Mouse (Mus musculus) ES-Bruce4 (cell line): ENCODE measurements around the gene Wdtc1. TPM values are rescaled to one million over a fixed set of nuclear protein-coding genes. Genes with fewer than 3 reads are reported as not detected.

Experiments
- H3K27ac ChIP-seq: 2 replicates; pipeline ENCODE4 v1.5.1; 2012; ENCODE audit warnings: low read length, inconsistent platforms; ENCODE audit not compliant: insufficient read depth
- H3K27me3 ChIP-seq: 2 replicates; pipeline ENCODE4 v1.6.1; 2012; ENCODE audit warnings: mild to moderate bottlenecking, low read length, inconsistent platforms; ENCODE audit not compliant: control insufficient read depth, poor library complexity, insufficient read depth, severe bottlenecking
- H3K36me3 ChIP-seq: 2 replicates; pipeline ENCODE4 v1.6.1; 2012; ENCODE audit warnings: inconsistent platforms, mild to moderate bottlenecking, low read length, moderate library complexity; ENCODE audit not compliant: control insufficient read depth, poor library complexity, insufficient read depth, severe bottlenecking
- H3K4me1 ChIP-seq: one replicate; pipeline ENCODE4 v1.8.1; 2011; ENCODE audit warnings: low read length; ENCODE audit not compliant: control insufficient read depth, insufficient read depth
- H3K4me3 ChIP-seq: 2 replicates; pipeline ENCODE4 v1.5.1; 2011; ENCODE audit warnings: low read depth, mild to moderate bottlenecking, low read length
- H3K9ac ChIP-seq: 2 replicates; pipeline ENCODE4 v1.6.1; 2012; ENCODE audit warnings: low read depth, mild to moderate bottlenecking, inconsistent platforms; ENCODE audit not compliant: poor library complexity, severe bottlenecking
- H3K9me3 ChIP-seq: replicated peaks from 2 replicates; pipeline ENCODE4 v1.6.1; 2012; ENCODE audit warnings: mild to moderate bottlenecking, low read length, inconsistent platforms; ENCODE audit not compliant: control insufficient read depth, poor library complexity, insufficient read depth, severe bottlenecking
- CTCF ChIP-seq: IDR thresholded peaks from one replicate; pipeline ENCODE4 v1.8.1; 2011; ENCODE audit warnings: low read depth, low read length
- EP300 ChIP-seq: IDR thresholded peaks from 2 replicates; pipeline ENCODE4 v1.6.1; 2011; ENCODE audit warnings: low read depth, low read length; ENCODE audit not compliant: insufficient read depth
- POLR2A ChIP-seq: IDR thresholded peaks from one replicate; pipeline ENCODE4 v1.8.1; 2011; ENCODE audit warnings: low read length; ENCODE audit not compliant: insufficient read depth
- polyA plus RNA-seq: library from polyadenylated mRNA; stranded (reverse); fragments of >200 nt; gene quantifications from 2 replicates; pipeline ENCODE4 v1.2.4, GENCODE M21; 2011; ENCODE audit warnings: low read depth; ENCODE audit not compliant: missing spikeins, insufficient read depth, insufficient read length

Gene Wdtc1
- polyA plus RNA-seq, 1 experiment = 69.2 TPM

- H3K4me1 ChIP-seq = no peaks in the 10 kb centered on the region
- H3K27me3 ChIP-seq = no peaks in the 10 kb centered on the region
- H3K9me3 ChIP-seq = no peaks in the 10 kb centered on the region
- H3K27ac ChIP-seq = no peak overlapping the region
- H3K4me3 ChIP-seq = no peak overlapping the region
- H3K9ac ChIP-seq = no peak overlapping the region
- TF ChIP-seq CTCF (no peak), EP300 (no peak), POLR2A (no peak)
- no peaks in the 10 kb centered on the region for H3K36me3 ChIP-seq
These were observed 109.0 kb downstream of the Wdtc1 start for GRCm38 (mm10) chr4:133244289-133244688.

GRCm38 (mm10) chr4:133243538-133243937 is 109.7 kb downstream of the Wdtc1 start:
- H3K4me1 ChIP-seq = no peaks in the 10 kb centered on the region
- no peak overlapping the region for H3K9ac ChIP-seq
- H3K9me3 ChIP-seq = no peaks in the 10 kb centered on the region
- H3K36me3 ChIP-seq = no peaks in the 10 kb centered on the region
- H3K4me3 ChIP-seq = no peak overlapping the region
- TF ChIP-seq EP300 (no peak), POLR2A (no peak), CTCF (no peak)
- no peaks in the 10 kb centered on the region for H3K27me3 ChIP-seq
- no peak overlapping the region for H3K27ac ChIP-seq

- TF ChIP-seq EP300 (no peak), CTCF (no peak), POLR2A (no peak)
- Histone ChIP-seq H3K27ac (no peak overlapping the region), H3K36me3 (no peaks in the 10 kb centered on the region), H3K27me3 (no peaks in the 10 kb centered on the region), H3K4me1 (no peaks in the 10 kb centered on the region), H3K4me3 (no peak overlapping the region), H3K9me3 (no peaks in the 10 kb centered on the region), H3K9ac (no peak overlapping the region)
These were observed 110.6 kb downstream of the Wdtc1 start for GRCm38 (mm10) chr4:133242710-133243109.

Other genes with a start within 250 kb of the Wdtc1 start
- gene Wasf2, start 223.0 kb downstream of the Wdtc1 start, polyA plus RNA-seq = 102 and 103 TPM in 2 replicates
- 9.6 and 12.4 TPM in 2 replicates for gene Cd164l2, start 141.3 kb downstream of the Wdtc1 start, polyA plus RNA-seq
- 0.26 and 0.52 TPM in 2 replicates for gene Gpr3, start 140.9 kb downstream of the Wdtc1 start, polyA plus RNA-seq
- gene Map3k6, start 112.7 kb downstream of the Wdtc1 start, polyA plus RNA-seq = 3.8 TPM in 2 replicates
- 12.6 and 15.2 TPM in 2 replicates for gene Sytl1, start 90.4 kb downstream of the Wdtc1 start, polyA plus RNA-seq
- 28.5 and 32.4 TPM in 2 replicates for gene Tmem222, start 75.7 kb downstream of the Wdtc1 start, polyA plus RNA-seq
- gene Slc9a1, start 16.2 kb upstream of the Wdtc1 start, polyA plus RNA-seq = 18.4 and 21.4 TPM in 2 replicates
- 10.9 and 12.4 TPM in 2 replicates for gene Tent5b, start 126.7 kb upstream of the Wdtc1 start, polyA plus RNA-seq
- gene Trnp1, start 145.1 kb upstream of the Wdtc1 start, polyA plus RNA-seq = 10.4 and 13.6 TPM in 2 replicates
- 10.2 and 13.2 TPM in 2 replicates for gene Kdf1, start 165.5 kb upstream of the Wdtc1 start, polyA plus RNA-seq
- gene Nudc, start 192.5 kb upstream of the Wdtc1 start, polyA plus RNA-seq = 274 and 303 TPM in 2 replicates
- gene Nr0b2, start 199.9 kb upstream of the Wdtc1 start, polyA plus RNA-seq = not detected in 2 replicates
- 3.9 and 7.9 TPM in 2 replicates for gene Gpatch3, start 221.3 kb upstream of the Wdtc1 start, polyA plus RNA-seq
- gene Gpn2, start 230.9 kb upstream of the Wdtc1 start, polyA plus RNA-seq = 22.2 and 24.3 TPM in 2 replicates
- gene Sfn, start 248.7 kb upstream of the Wdtc1 start, polyA plus RNA-seq = 250 and 292 TPM in 2 replicates